Mouse (Mus musculus): ENCODE measurements around the gene B4galnt1. TPM values are rescaled to one million over a fixed set of nuclear protein-coding genes. Genes with fewer than 3 reads are reported as not detected.
A peak's percentile ranks its signal among the peaks of the same experiment; 100 is the strongest.
"Not testable (repeated sequence)": the region's sequence is repeated elsewhere in the genome, so short reads cannot be mapped to it uniquely, and the experiment has no call there.

B4galnt1 gene
- polyA plus RNA-seq, 1 experiment from 2014 or later: 8.7 TPM

DNA sequence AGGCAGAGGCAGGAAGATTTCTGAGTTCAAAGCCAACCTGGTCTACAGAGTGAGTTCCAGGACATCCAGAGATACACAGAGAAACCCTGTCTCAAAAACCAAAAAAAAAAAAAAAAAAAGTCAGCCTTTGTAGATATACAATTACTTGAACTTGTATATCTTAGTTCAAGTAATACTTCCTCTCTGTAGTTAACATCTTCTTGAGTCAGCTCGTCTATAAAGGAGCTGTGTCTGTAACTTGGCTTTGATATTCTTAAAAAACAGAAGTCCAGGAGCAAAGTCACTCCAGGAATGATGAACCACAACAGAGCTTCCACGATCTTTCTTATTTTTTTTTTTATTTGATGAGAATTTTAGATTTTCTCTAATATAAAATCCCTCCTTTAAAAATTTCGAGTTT, 4.3 kb upstream of the B4galnt1 start:
- no peak for ATAC-seq (ENCODE audit: low FRiP score, low TSS enrichment)
- H3K9ac ChIP-seq (ENCODE audit: low read depth, low read length): no peak overlapping the region
- H3K27ac ChIP-seq (ENCODE audit: low read depth, low read length): no peak overlapping the region
- H3K4me3 ChIP-seq (ENCODE audit: low read length): no peak overlapping the region
- H3K9me3 ChIP-seq (ENCODE audit: control insufficient read depth, low read length): no peaks in the 10 kb centered on the region
- WGBS: 72% methylated on average over 3 of the region's 3 CpGs
- 0 out of 2 replicates have a peak, but pooled peaks cover 5% of the 10 kb centered on the region for H3K4me1 ChIP-seq (ENCODE audit: control insufficient read depth, insufficient read depth, low read length)
- H3K4me2 ChIP-seq (replicated peaks; ENCODE audit: low read depth, low read length): no peak overlapping the region
- no peaks in the 10 kb centered on the region for H3K36me3 ChIP-seq (ENCODE audit: control insufficient read depth, insufficient read depth, low read length)
- H3K27me3 ChIP-seq (ENCODE audit: control insufficient read depth, insufficient read depth, low read length): peaks cover 11% of the 10 kb centered on the region

DNA sequence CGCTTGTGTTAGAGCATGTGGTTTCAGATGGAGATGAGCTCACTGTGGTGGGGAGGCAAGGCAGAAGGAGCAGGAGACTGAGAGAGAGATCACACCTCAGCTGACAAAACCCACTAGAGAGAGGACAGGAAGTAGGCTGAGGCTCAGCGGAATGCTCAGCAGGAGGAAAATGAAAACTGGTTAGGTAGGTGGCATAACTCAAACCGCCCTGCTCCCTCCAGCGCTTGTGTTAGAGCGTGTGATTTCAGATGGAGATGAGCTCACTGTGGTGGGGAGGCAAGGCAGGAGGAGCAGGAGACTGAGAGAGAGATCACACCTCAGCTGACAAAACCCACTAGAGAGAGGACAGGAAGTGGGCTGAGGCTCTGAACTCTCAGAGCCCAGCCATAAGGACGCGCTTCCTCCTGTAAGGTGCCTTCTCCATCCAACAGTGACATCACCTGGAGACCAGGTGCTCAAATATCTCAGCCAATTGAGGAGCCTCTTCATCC, 2.2 kb upstream of the B4galnt1 start:
- H3K4me3 ChIP-seq (ENCODE audit: low read length); H3K27ac ChIP-seq (ENCODE audit: low read depth, low read length); H3K4me1 ChIP-seq (ENCODE audit: control insufficient read depth, insufficient read depth, low read length); H3K36me3 ChIP-seq (ENCODE audit: control insufficient read depth, insufficient read depth, low read length); H3K9me3 ChIP-seq (ENCODE audit: control insufficient read depth, low read length); H3K9ac ChIP-seq (ENCODE audit: low read depth, low read length); ATAC-seq (ENCODE audit: low FRiP score, low TSS enrichment); H3K4me2 ChIP-seq (replicated peaks; ENCODE audit: low read depth, low read length): not testable (repeated sequence)
- peaks cover 32% of the 10 kb centered on the region for H3K27me3 ChIP-seq (ENCODE audit: control insufficient read depth, insufficient read depth, low read length)
- 60% methylated on average over 7 of the region's 7 CpGs for WGBS

DNA sequence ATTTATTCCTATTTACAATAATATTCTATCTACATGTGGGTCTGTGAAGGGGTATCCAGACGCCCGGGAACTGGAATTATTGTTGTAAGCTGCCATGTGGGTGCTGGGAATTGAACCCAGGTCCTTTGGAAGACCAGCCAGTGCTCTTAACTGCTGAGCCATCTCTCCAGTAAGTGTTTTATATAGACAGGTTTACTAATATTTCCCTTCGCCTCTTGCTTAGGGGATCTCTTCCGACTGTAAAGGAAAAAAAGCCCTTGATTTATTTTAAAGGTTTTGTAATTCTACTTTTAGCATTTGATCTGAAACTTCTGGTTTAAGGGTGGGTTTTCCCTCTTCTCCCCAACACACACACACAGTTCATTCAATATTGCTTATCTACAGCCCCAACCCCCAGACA, 835 bp upstream of the B4galnt1 start:
- Histone ChIP-seq H3K4me2 (replicated peaks; ENCODE audit: low read depth, low read length) (no peak overlapping the region), H3K9ac (ENCODE audit: low read depth, low read length) (no peak overlapping the region), H3K9me3 (ENCODE audit: control insufficient read depth, low read length) (no peaks in the 10 kb centered on the region), H3K4me1 (ENCODE audit: control insufficient read depth, insufficient read depth, low read length) (peaks cover 12% of the 10 kb centered on the region; the same call in 1 of the 2 replicates), H3K27me3 (ENCODE audit: control insufficient read depth, insufficient read depth, low read length) (peaks cover 38% of the 10 kb centered on the region), H3K27ac (ENCODE audit: low read depth, low read length) (no peak overlapping the region), H3K36me3 (ENCODE audit: control insufficient read depth, insufficient read depth, low read length) (no peaks in the 10 kb centered on the region), H3K4me3 (ENCODE audit: low read length) (no peak overlapping the region)
- ATAC-seq (ENCODE audit: low FRiP score, low TSS enrichment): no peak
- WGBS: 90% methylated on average over 4 of the region's 4 CpGs

DNA sequence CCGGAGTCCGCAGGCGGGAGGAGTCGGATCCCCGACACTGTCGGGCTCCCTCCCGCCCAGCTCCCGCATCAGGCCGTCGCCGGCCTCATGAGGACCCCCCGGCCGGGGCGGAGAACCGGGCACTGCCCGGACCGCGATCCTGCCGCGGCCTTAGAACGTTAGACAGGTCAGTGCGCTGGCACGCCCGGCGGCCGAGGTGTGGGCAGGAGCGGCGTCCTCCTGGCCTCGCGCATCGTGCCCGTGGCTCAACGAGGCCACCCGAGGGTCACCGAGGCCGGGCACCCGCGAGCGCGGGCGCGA, 279 bp downstream of the B4galnt1 start:
- peaks cover 50% of the 10 kb centered on the region for H3K27me3 ChIP-seq (ENCODE audit: control insufficient read depth, insufficient read depth, low read length)
- no peak overlapping the region for H3K27ac ChIP-seq (ENCODE audit: low read depth, low read length)
- under 1% methylated on average over 42 of the region's 42 CpGs for WGBS
- peak; percentile 55; the same call in 1 of the 2 replicates for ATAC-seq (ENCODE audit: low FRiP score, low TSS enrichment)
- peak overlapping the region; percentile 100 for H3K4me2 ChIP-seq (replicated peaks; ENCODE audit: low read depth, low read length)
- H3K4me1 ChIP-seq (ENCODE audit: control insufficient read depth, insufficient read depth, low read length): peaks cover 17% of the 10 kb centered on the region
- H3K9me3 ChIP-seq (ENCODE audit: control insufficient read depth, low read length): no peaks in the 10 kb centered on the region
- no peaks in the 10 kb centered on the region for H3K36me3 ChIP-seq (ENCODE audit: control insufficient read depth, insufficient read depth, low read length)
- peak overlapping the region; percentile 60 for H3K4me3 ChIP-seq (ENCODE audit: low read length)
- H3K9ac ChIP-seq (ENCODE audit: low read depth, low read length): peak overlapping the region; percentile 69

DNA sequence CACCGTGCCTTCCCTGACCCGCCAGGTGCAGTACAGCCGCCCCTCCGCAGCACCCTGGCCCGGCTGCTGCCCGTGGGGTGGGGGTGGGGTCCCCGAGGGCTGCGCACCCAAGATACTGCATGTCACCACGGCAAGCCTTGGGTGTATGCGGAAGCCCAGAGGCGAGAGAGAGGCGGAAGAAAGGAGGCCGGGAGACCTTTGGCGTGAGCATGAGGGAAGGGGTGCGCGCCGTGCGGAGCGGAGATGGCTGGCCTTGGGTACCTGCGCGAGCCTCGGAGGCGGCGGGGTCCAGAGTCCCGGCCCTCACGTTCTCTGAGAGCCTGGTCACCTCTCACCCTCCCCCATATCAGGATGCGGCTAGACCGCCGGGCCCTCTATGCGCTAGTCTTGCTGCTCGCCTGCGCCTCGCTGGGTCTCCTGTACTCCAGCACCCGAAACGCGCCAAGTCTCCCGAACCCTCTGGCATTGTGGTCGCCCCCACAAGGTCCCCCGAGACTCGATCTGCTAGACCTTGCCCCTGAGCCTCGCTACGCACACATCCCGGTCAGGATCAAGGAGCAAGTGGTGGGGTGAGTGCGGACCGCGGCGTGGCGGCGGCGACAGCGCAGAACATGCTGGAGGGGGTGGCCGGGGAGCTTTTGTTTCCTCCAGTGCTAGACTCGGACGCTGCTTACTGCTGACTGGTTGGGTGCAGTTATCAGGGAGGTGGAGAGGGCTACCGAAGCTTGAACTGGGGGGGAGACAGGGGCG, 804 bp downstream of the B4galnt1 start:
- Histone ChIP-seq H3K27ac (ENCODE audit: low read depth, low read length) (no peak overlapping the region), H3K27me3 (ENCODE audit: control insufficient read depth, insufficient read depth, low read length) (peaks cover 54% of the 10 kb centered on the region), H3K4me1 (ENCODE audit: control insufficient read depth, insufficient read depth, low read length) (peaks cover 21% of the 10 kb centered on the region), H3K9me3 (ENCODE audit: control insufficient read depth, low read length) (no peaks in the 10 kb centered on the region), H3K4me3 (ENCODE audit: low read length) (peak overlapping the region; percentile 60), H3K36me3 (ENCODE audit: control insufficient read depth, insufficient read depth, low read length) (no peaks in the 10 kb centered on the region), H3K4me2 (replicated peaks; ENCODE audit: low read depth, low read length) (peak overlapping the region; percentile 100), H3K9ac (ENCODE audit: low read depth, low read length) (peak overlapping the region; percentile 69)
- ATAC-seq (ENCODE audit: low FRiP score, low TSS enrichment): peak; percentile 56
- WGBS: 1% methylated on average over 54 of the region's 56 CpGs

DNA sequence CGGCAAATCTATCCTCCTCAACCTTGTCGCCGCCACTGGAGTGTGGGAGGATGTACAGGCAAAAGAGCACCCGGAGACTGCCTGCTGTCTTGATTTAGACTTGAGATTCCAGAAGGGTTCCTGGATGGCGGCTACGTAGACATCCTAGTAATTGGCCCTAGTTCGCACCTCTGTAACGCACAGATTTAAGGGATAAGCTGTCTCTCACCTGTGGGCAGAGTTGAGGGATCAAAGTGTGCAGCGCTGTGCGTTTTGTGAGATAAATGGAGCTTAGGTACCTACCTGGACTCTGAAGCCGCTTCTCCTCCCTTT, 1.3 kb downstream of the B4galnt1 start:
- peak overlapping the region; percentile 69; the same call in 1 of the 2 replicates for H3K9ac ChIP-seq (ENCODE audit: low read depth, low read length)
- H3K4me3 ChIP-seq (ENCODE audit: low read length): peak overlapping the region; percentile 60
- no peak overlapping the region for H3K27ac ChIP-seq (ENCODE audit: low read depth, low read length)
- peaks cover 54% of the 10 kb centered on the region for H3K27me3 ChIP-seq (ENCODE audit: control insufficient read depth, insufficient read depth, low read length)
- ATAC-seq (ENCODE audit: low FRiP score, low TSS enrichment): no peak; the same call in 1 of the 2 replicates
- no peaks in the 10 kb centered on the region for H3K9me3 ChIP-seq (ENCODE audit: control insufficient read depth, low read length)
- H3K4me2 ChIP-seq (replicated peaks; ENCODE audit: low read depth, low read length): peak overlapping the region; percentile 100
- peaks cover 21% of the 10 kb centered on the region for H3K4me1 ChIP-seq (ENCODE audit: control insufficient read depth, insufficient read depth, low read length)
- no peaks in the 10 kb centered on the region for H3K36me3 ChIP-seq (ENCODE audit: control insufficient read depth, insufficient read depth, low read length)
- 4% methylated on average over 11 of the region's 11 CpGs for WGBS

DNA sequence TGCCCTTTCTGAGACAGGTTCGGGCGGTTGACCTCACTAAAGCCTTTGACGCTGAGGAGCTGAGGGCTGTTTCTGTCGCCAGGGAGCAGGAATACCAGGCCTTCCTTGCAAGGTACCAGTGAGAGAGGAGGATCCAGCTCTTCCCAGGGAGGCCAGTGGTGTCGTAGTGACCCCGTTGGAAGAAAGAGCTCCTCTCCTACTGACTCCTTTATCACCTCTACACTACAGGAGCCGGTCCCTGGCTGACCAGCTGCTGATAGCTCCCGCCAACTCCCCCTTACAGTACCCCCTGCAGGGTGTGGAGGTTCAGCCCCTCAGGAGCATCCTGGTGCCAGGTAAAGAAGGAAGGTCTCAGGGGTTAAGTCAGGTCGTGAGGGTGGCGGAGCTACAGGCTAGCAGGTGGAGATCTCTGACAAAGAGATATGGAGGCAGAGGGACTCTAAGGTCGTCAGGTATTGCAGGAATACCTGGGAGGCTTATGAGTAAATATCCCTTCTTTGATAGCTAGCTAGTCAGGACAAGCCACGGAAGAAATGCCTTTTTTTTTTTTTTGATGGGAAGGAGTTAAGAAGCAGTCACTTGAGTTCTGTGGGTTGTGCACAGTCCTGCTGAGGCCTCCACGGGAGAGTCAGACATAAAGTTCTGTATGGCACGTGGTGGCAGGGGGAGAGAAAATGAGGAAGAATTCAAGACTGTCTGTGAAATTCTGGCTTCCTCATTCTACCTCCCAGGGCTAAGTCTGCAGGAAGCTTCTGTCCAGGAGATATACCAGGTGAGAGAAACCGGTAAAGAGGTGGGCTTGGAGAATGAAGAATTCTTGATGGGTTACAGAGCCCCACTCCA, 2.0 kb downstream of the B4galnt1 start:
- H3K27ac ChIP-seq (ENCODE audit: low read depth, low read length): no peak overlapping the region
- H3K4me1 ChIP-seq (ENCODE audit: control insufficient read depth, insufficient read depth, low read length): peaks cover 21% of the 10 kb centered on the region
- peak overlapping the region; percentile 100; the same call in 1 of the 2 replicates for H3K4me2 ChIP-seq (replicated peaks; ENCODE audit: low read depth, low read length)
- ATAC-seq (ENCODE audit: low FRiP score, low TSS enrichment): no peak
- no peaks in the 10 kb centered on the region for H3K9me3 ChIP-seq (ENCODE audit: control insufficient read depth, low read length)
- no peak overlapping the region for H3K9ac ChIP-seq (ENCODE audit: low read depth, low read length)
- H3K27me3 ChIP-seq (ENCODE audit: control insufficient read depth, insufficient read depth, low read length): peaks cover 58% of the 10 kb centered on the region
- no peak overlapping the region for H3K4me3 ChIP-seq (ENCODE audit: low read length)
- whole genome bisulfite sequencing: 21% methylated on average over 15 of the region's 15 CpGs
- H3K36me3 ChIP-seq (ENCODE audit: control insufficient read depth, insufficient read depth, low read length): no peaks in the 10 kb centered on the region

DNA sequence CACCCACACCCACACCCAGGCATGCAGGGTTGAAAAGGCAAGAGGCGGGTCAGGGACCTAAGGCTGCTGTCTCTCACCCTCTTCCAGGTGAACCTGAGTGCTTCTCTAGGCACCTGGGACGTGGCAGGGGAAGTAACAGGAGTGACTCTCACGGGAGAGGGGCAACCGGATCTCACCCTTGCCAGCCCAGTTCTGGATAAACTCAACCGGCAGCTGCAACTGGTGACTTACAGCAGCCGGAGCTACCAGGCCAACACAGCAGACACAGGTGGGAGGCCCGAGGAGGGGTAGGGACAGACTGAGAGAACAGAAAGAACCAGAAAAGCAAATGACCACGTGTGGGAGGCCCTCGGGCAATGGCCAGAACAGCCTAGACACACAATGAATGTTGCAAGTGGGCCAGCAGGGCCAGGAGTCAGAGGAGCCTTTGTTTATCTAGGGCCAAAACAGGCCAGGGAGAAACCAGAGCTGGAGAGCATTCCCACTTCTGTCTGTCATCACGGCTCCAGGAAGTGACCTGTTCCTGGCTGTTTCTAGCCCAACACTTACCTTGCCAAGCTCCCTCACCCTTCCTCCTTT, 2.7 kb downstream of the B4galnt1 start:
- Histone ChIP-seq H3K27me3 (ENCODE audit: control insufficient read depth, insufficient read depth, low read length) (peaks cover 60% of the 10 kb centered on the region), H3K4me2 (replicated peaks; ENCODE audit: low read depth, low read length) (no peak overlapping the region), H3K4me3 (ENCODE audit: low read length) (no peak overlapping the region), H3K9me3 (ENCODE audit: control insufficient read depth, low read length) (no peaks in the 10 kb centered on the region), H3K4me1 (ENCODE audit: control insufficient read depth, insufficient read depth, low read length) (peaks cover 21% of the 10 kb centered on the region), H3K9ac (ENCODE audit: low read depth, low read length) (no peak overlapping the region), H3K27ac (ENCODE audit: low read depth, low read length) (no peak overlapping the region), H3K36me3 (ENCODE audit: control insufficient read depth, insufficient read depth, low read length) (no peaks in the 10 kb centered on the region)
- no peak for ATAC-seq (ENCODE audit: low FRiP score, low TSS enrichment)
- WGBS: 33% methylated on average over 10 of the region's 10 CpGs

Data from kidney, embryonic 14.5 days (tissue).